Mouse (Mus musculus) lung, adult 10 weeks (tissue): ENCODE results near the gene Tomm6. TPM values are rescaled to one million over a fixed set of nuclear protein-coding genes. Genes with fewer than 3 reads are reported as not detected.

Experiments used
- polyA plus RNA-seq: library from polyadenylated mRNA; stranded (reverse); fragments of 350-450 nt; fragmentation: Illumina TruSeq; extraction: RNeasy Lipid Tissue Mini Kit (QIAGEN cat#74804); gene quantifications from one replicate; pipeline ENCODE4 v1.2.3, GENCODE M21; 2014; ENCODE audit warnings: low read depth, low replicate concordance; ENCODE audit not compliant: insufficient read depth

The Tomm6 gene
- 201 TPM for polyA plus RNA-seq

GRCm38 (mm10) chr17:47688344-47688607, at the start of gene Tomm6:
Gene Tomm6 (minus strand): TSS chr17:47688386.

GRCm38 (mm10) chr17:47736856-47737255, 48.7 kb upstream of the Tomm6 start, which contains the start of gene Tfeb:
Gene Tfeb (plus strand): TSS chr17:47737030.

GRCm38 (mm10) chr17:47726566-47726965, 38.4 kb upstream of the Tomm6 start, which contains the start of gene Pgc:
Gene Pgc (plus strand): TSS chr17:47726842.

GRCm38 (mm10) chr17:47694503-47695336, 6.5 kb upstream of the Tomm6 start, which contains the start of gene Prickle4:
Gene Prickle4 (minus strand): TSS chr17:47694736.

GRCm38 (mm10) chr17:47694442-47694502, 6.1 kb upstream of the Tomm6 start, which contains the start of gene Gm21981:
Gene Gm21981 (minus strand): TSS chr17:47694455.

GRCm38 (mm10) chr17:47688608-47689575, 706 bp upstream of the Tomm6 start, which contains the start of gene Frs3:
Gene Frs3 (plus strand): TSS chr17:47689030.

Other genes with a start within 250 kb of the Tomm6 start
- 14.3 TPM for gene Taf8, start 186.1 kb downstream of the Tomm6 start, polyA plus RNA-seq
- gene Ccnd3, start 183.3 kb downstream of the Tomm6 start, polyA plus RNA-seq, result 106 TPM
- 7.0 TPM for gene Bysl, start 76.9 kb downstream of the Tomm6 start, polyA plus RNA-seq
- gene Med20, start 76.8 kb downstream of the Tomm6 start, polyA plus RNA-seq, result 16.2 TPM
- 0.87 TPM for gene Gm20517, start 76.8 kb downstream of the Tomm6 start, polyA plus RNA-seq
- 1.2 TPM for gene Usp49, start 57.7 kb downstream of the Tomm6 start, polyA plus RNA-seq
- 3.5 TPM for gene Frs3, start 644 bp upstream of the Tomm6 start, polyA plus RNA-seq
- gene Gm21981, start 6.1 kb upstream of the Tomm6 start, polyA plus RNA-seq, result 0.64 TPM
- gene Prickle4, start 6.3 kb upstream of the Tomm6 start, polyA plus RNA-seq, result 1.5 TPM
- 0.56 TPM for gene Pgc, start 38.5 kb upstream of the Tomm6 start, polyA plus RNA-seq
- 21.7 TPM for gene Tfeb, start 48.6 kb upstream of the Tomm6 start, polyA plus RNA-seq
- gene Mdfi, start 146.3 kb upstream of the Tomm6 start, polyA plus RNA-seq, result 7.6 TPM
- 14.4 TPM for gene Foxp4, start 236.3 kb upstream of the Tomm6 start, polyA plus RNA-seq